Mouse (Mus musculus) kidney, adult 18-20 months (tissue): ENCODE measurements at regions not wholly inside any gene's neighbourhood (a gene's known extent, or its start where the extent isn't known, plus 50 kb on each side); places are given as distances from the start of the nearest gene placed in this dataset.

Source experiments
- DNase-seq: peaks from one replicate; pipeline ENCODE4 v3.0.0; 2021

DNA sequence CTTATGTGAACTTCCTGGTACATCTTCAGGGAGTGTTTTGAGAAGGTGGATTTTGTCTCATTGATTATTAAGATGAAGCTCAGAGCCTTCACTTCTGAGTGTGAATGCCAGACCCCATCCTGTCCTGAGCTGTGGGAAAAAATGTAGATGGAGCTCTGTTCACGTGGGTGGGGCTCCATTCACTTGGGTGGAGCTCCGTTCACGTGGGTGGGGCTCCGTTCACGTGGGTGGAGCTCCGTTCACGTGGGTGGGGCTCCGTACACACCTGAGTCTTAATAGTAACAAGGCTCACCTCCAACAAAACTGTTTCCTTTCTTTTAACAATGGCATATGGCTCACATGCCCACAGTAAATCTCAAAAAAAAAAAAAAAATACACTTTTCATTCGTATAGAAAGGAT, 94.1 kb upstream of the Sox5 start:
- no peak for DNase-seq

DNA sequence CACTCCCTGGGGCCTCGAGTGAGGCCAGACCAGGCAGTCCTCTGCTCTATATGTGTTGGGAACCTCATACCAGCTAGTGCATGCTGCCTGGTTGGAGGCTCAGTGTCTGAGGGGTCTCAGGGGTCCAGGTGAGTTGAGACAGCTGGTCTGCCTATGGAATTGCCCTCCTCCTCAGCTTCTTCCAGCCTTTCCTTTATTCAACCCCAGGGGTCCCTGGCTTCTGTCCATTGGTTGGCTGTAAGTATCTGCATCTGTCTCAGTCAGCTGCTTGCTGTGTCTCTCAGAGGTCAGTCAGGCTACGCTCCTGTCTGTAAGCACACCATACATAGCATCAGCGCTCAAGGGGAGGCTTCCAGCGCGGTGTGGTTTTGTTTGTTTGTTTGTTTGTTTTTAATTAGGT, 92.5 kb upstream of the Sox5 start:
- no peak for DNase-seq

DNA sequence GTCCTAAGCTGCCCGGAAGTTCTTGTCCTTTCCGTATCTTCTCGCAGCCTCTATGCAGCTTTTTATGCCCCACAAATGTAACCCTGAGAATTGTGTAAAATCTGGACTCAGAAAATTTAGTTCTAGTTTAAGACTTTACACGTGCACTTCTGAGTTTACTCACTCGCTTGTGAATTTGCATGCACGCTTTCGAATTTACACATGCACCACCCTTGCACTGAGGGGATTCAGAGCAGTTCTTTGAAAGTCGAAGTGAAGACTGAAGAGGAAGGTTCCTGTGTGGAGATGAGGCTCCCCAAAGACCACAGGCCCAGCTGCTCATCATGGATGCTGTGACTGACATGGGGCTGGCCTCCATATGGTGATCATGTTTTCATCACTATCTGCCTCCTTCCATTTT, 89.2 kb upstream of the Sox5 start:
- no peak for DNase-seq

DNA sequence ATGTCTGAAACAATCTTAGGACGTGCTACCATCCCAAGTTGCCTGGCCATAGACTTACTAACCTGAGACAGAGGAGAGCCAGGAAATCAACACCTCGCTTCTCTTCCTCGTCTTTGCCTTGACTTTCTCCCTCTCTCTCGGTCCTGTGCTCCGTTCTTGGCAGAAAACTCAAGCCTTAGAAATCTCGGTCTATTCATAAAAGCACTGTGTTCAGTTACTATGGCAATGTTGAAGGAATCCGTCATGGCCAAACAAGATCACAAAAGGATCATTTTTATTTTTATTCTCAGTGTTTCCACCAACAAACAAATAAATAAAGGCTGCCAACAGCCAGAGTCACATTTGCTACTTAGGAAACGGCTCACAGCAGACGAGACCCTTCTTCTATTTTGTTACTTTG, 85.6 kb upstream of the Sox5 start:
- DNase-seq: no peak

DNA sequence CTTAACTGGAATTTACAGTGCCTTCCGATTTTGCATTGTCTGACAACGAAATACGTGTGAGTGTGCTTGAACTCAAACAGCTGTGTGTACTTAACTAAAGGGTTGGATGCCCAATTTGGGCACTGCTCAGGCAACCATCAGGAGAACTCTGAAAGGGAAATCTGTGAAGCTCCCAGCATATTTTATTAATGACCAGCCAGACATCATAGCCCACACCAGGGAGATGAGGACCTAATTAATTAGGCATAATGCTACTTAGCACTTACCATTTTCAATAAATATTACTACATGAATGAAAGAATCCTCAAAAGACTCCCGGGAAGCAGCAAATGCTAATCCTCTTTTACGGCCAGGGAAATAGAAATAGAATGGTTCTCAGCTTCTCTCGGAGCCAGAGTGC, 82.2 kb upstream of the Sox5 start:
- no peak for DNase-seq

- DNase-seq: no peak
Observed at GRCm38 (mm10) chr6:144863430-144863994, 81.7 kb upstream of the Sox5 start.

- DNase-seq: no peak
Observed at GRCm38 (mm10) chr6:144841510-144841909, 59.7 kb upstream of the Sox5 start.

DNA sequence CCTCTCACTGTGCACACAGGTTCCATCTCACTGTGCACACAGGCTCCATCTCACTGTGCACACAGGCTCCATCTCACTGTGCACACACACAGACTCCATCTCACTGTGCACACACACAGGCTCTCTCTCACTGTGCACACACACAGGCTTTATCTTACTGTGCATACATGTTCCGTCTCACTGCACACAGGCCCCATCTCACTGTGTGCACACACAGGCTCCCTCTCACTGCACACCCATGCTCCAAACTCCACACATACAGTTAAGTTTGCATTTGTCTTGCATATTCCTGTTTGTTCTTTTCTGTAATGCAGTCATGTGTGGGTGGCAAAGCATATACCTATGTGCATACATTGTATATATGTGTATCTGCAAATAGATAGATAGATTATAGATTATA, 57.6 kb upstream of the Sox5 start:
- DNase-seq: no peak

- no peak for DNase-seq
Observed at GRCm38 (mm10) chr6:144834323-144835183, 52.8 kb upstream of the Sox5 start.
